Mouse (Mus musculus) limb, embryonic 13.5 days (tissue): ENCODE measurements around the gene Ubr7. TPM values are rescaled to one million over a fixed set of nuclear protein-coding genes. Genes with fewer than 3 reads are reported as not detected.

Source experiments
- ATAC-seq: fragments of 200-750 bp; cut with Nextera tagmentation; 2 replicates; pipeline ENCODE4 v1.8.0; 2017; ENCODE audit warnings: low read depth, moderate number of reproducible peaks, moderate TSS enrichment; ENCODE audit not compliant: low FRiP score
- H3K27ac ChIP-seq: fragments of 300-500 bp; sonication (generic); 2 replicates; pipeline ENCODE4 v1.5.1; 2015; ENCODE audit warnings: inconsistent platforms, mild to moderate bottlenecking, moderate library complexity
- H3K27me3 ChIP-seq: fragments of 300-500 bp; sonication (generic); 2 replicates; pipeline ENCODE4 v1.6.1; 2015; ENCODE audit warnings: mild to moderate bottlenecking, inconsistent platforms
- H3K36me3 ChIP-seq: fragments of 300-500 bp; sonication (generic); 2 replicates; pipeline ENCODE4 v1.6.1; 2015; ENCODE audit warnings: inconsistent platforms, mild to moderate bottlenecking, moderate library complexity
- H3K4me1 ChIP-seq: fragments of 300-500 bp; sonication (generic); 2 replicates; pipeline ENCODE4 v1.6.1; 2015; ENCODE audit warnings: inconsistent platforms
- H3K4me2 ChIP-seq: fragments of 300-500 bp; sonication (generic); replicated peaks from 2 replicates; pipeline ENCODE4 v1.6.1; 2015; ENCODE audit warnings: inconsistent platforms, mild to moderate bottlenecking, moderate library complexity
- H3K4me3 ChIP-seq: fragments of 300-500 bp; sonication (generic); 2 replicates; pipeline ENCODE4 v1.5.1; 2015; ENCODE audit warnings: moderate library complexity, mild to moderate bottlenecking, inconsistent platforms
- H3K9ac ChIP-seq: fragments of 300-500 bp; sonication (generic); 2 replicates; pipeline ENCODE4 v1.6.1; 2015; ENCODE audit warnings: mild to moderate bottlenecking, inconsistent platforms
- H3K9me3 ChIP-seq: fragments of 300-500 bp; sonication (generic); 2 replicates; pipeline ENCODE4 v1.6.1; 2016; ENCODE audit warnings: inconsistent platforms
- WGBS: fragments of 180-500 bp; shearing (Covaris S2); methylation state at CpG from one replicate; pipeline ENCODE4 v1.1.7; 2015; 5-methylcytosine and 5-hydroxymethylcytosine counted together
- polyA plus RNA-seq: library from polyadenylated mRNA; unstranded; fragments of >200 nt; fragmentation: Nextera tagmentation; extraction: Ambion mirVana; gene quantifications from 2 replicates; pipeline ENCODE4 v1.2.1, GENCODE M21; 2015

The Ubr7 gene
- polyA plus RNA-seq, 1 experiment from 2014 or later = 47.0 TPM

DNA sequence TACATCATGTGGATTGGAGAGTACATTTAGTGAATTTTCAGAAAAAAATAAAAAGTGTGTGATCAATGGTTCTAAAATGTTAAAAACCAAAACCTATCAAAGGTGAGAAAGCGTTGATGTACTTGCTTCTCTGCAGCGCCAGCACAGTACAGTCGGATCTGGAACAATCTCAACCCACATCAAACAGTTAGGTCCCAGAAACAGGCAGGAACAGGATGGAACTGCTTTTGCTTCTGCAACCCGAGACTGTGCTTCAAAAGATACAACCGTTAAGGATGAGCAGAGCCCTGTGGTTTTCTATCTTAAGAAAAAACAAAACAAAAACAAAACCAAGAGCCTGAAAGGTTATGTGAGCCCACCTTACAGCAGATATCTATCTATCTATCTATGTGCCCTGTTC is 25.1 kb downstream of the Ubr7 start:
- peaks cover 56% of the 10 kb centered on the region for H3K36me3 ChIP-seq
- H3K9ac ChIP-seq = no peak overlapping the region
- no peaks in the 10 kb centered on the region for H3K27me3 ChIP-seq
- ATAC-seq = no peak
- 88% methylated on average over 5 of the region's 5 CpGs for WGBS
- H3K9me3 ChIP-seq = no peaks in the 10 kb centered on the region
- no peaks in the 10 kb centered on the region for H3K4me1 ChIP-seq
- no peak overlapping the region for H3K4me3 ChIP-seq
- H3K4me2 ChIP-seq = no peak overlapping the region
- H3K27ac ChIP-seq = no peak overlapping the region

DNA sequence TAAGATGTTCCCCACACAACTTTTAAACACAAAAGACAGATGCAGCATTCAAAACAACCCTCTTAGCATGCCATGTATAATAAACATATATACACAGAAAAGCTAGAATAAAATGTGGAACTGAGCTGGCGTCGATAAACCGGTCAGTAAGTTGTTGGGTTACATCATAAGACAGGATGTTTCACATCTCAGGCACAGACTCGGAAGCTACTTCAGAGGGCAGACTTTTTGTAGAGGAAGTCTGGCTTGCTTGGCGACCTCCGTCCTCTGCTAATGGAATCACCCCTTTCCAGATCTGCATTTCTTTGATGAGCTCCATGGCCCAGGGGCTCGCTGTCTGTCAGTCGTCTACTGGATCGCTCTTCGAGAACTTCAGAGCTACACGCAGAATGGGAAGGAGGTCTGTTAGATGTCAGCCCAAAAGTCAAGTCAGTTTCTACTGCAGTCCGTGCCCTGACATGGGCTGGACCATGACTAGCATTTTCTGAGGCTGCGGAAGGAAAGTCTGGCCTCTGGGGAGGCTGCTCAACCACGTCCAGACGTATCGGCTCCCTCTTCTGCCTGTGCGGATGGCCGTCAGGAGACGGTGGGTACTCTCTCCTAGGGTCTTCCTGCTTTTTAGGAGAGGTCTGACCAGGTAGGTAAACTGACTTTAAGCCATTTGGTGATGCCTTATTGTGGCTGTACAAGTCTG is 27.3 kb downstream of the Ubr7 start:
- WGBS = 87% methylated on average over 19 of the region's 19 CpGs
- H3K36me3 ChIP-seq = peaks cover 72% of the 10 kb centered on the region

GRCm38 (mm10) chr12:102785593-102785985 is 27.8 kb downstream of the Ubr7 start:
- Histone ChIP-seq H3K9me3 (no peaks in the 10 kb centered on the region), H3K27ac (no peak overlapping the region), H3K9ac (no peak overlapping the region), H3K4me3 (no peak overlapping the region), H3K4me1 (no peaks in the 10 kb centered on the region), H3K27me3 (no peaks in the 10 kb centered on the region), H3K4me2 (no peak overlapping the region), H3K36me3 (peaks cover 77% of the 10 kb centered on the region)
- 93% methylated on average over 5 of the region's 5 CpGs for WGBS
- ATAC-seq = no peak

More for the DNA sequence above, 27.3 kb downstream of the Ubr7 start:
- no peak for ATAC-seq
- Histone ChIP-seq H3K9me3 (no peaks in the 10 kb centered on the region), H3K27me3 (no peaks in the 10 kb centered on the region), H3K4me3 (no peak overlapping the region), H3K27ac (no peak overlapping the region), H3K9ac (no peak overlapping the region), H3K4me2 (no peak overlapping the region), H3K4me1 (no peaks in the 10 kb centered on the region)

DNA sequence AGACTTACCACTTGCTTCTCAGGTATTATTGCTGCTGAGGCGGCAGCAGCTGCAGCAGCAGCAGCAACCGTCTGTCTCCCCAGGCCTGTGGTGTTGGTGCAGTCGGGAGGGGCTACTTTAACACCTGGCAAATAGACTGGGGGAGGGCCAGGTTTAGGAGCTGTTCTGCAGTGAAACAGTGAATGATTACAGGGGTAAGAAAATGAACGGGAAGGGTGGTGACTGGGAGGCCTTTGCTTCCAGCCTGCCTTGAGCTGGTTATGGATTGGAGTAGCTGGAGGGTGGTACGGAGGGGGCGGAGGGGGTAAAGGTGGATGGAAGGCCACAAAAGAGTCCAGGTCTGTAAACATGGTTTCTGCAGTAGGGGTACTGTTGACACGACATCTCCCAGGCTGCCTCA is 30.2 kb downstream of the Ubr7 start:
- H3K27ac ChIP-seq = no peak overlapping the region
- H3K4me3 ChIP-seq = no peak overlapping the region
- H3K4me2 ChIP-seq = no peak overlapping the region
- 82% methylated on average over 7 of the region's 7 CpGs for WGBS
- peaks cover 83% of the 10 kb centered on the region for H3K36me3 ChIP-seq
- no peaks in the 10 kb centered on the region for H3K9me3 ChIP-seq
- H3K4me1 ChIP-seq = no peaks in the 10 kb centered on the region
- no peak for ATAC-seq
- H3K9ac ChIP-seq = no peak overlapping the region
- H3K27me3 ChIP-seq = no peaks in the 10 kb centered on the region

DNA sequence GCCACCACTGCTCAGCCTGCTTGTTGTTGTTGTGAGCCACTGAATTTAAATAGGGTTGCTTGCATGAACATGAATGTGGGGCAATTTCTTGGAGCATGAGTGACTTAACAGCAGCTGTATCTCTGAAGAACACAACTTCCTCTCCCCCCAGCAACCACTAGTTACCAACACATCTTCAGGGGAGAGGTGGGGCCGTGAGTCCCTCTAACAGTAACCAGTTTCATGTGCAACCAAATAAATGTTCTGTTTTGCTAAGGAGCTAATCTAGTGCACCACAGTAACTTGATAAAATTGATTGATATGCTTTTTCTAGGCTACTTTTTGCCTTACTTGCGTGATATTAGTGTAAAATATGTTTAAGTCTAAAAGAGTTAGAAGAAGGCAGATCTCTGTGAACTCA is 41.8 kb downstream of the Ubr7 start:
- H3K4me1 ChIP-seq = no peaks in the 10 kb centered on the region
- no peak for ATAC-seq
- no peak overlapping the region for H3K4me3 ChIP-seq
- no peak overlapping the region for H3K9ac ChIP-seq
- no peak overlapping the region for H3K4me2 ChIP-seq
- no peak overlapping the region for H3K27ac ChIP-seq
- 91% methylated on average over 2 of the region's 2 CpGs for WGBS
- H3K27me3 ChIP-seq = no peaks in the 10 kb centered on the region
- H3K9me3 ChIP-seq = no peaks in the 10 kb centered on the region
- H3K36me3 ChIP-seq = peaks cover 39% of the 10 kb centered on the region

GRCm38 (mm10) chr12:102814858-102815257 is 57.1 kb downstream of the Ubr7 start:
- no peak for ATAC-seq
- H3K9ac ChIP-seq = no peak overlapping the region
- no peak overlapping the region for H3K4me2 ChIP-seq
- no peaks in the 10 kb centered on the region for H3K9me3 ChIP-seq
- H3K27ac ChIP-seq = no peak overlapping the region
- H3K36me3 ChIP-seq = peaks cover 36% of the 10 kb centered on the region
- H3K27me3 ChIP-seq = no peaks in the 10 kb centered on the region
- H3K4me1 ChIP-seq = no peaks in the 10 kb centered on the region
- no peak overlapping the region for H3K4me3 ChIP-seq
- WGBS = 94% methylated on average over 1 of the region's 1 CpGs

DNA sequence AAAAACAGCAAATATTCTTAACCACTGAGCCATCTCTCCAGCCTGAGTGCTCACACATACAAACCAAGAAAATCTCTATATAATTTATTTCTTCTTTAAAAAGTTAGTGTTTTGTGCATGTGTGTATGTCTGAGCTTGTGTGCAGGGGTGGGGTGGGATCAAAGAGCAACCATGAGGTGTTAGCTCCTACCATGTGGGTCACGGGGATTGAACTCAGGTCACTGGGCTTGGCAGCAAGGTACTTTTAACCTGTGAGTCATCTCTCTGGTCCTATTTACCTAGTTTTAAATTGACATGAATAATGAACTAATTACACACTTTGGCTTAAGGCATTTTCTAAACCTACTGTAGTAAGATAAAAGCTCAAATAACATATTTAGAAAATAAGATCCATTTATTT is 68.6 kb downstream of the Ubr7 start:
- Histone ChIP-seq H3K4me1 (no peaks in the 10 kb centered on the region), H3K36me3 (peaks cover 5% of the 10 kb centered on the region; the same call in 1 of the 2 replicates), H3K4me2 (no peak overlapping the region), H3K4me3 (no peak overlapping the region), H3K9me3 (no peaks in the 10 kb centered on the region), H3K9ac (no peak overlapping the region), H3K27me3 (no peaks in the 10 kb centered on the region), H3K27ac (no peak overlapping the region)
- 87% methylated on average over 1 of the region's 1 CpGs for WGBS
- no peak for ATAC-seq

DNA sequence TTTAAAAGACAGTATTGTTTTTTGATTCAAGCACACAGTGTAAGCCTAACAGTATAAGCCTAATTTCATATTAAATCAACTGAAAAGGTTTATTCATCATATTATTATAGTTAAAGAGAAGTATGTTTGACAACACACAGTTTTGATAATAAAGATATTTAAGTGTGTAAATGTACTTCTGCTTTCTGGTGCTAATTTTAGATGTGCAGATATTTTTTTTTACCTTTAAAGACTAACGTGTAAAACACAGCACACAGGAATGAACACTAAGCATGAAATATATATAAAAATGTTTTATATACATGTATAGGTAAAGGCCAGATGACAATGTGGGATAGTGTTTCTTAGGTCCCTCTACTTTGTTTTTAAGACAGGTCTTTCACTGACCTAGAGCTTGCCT is 69.4 kb downstream of the Ubr7 start:
- no peaks in the 10 kb centered on the region for H3K9me3 ChIP-seq
- no peak for ATAC-seq
- no peak overlapping the region for H3K4me2 ChIP-seq
- H3K9ac ChIP-seq = no peak overlapping the region
- H3K4me3 ChIP-seq = no peak overlapping the region
- H3K4me1 ChIP-seq = no peaks in the 10 kb centered on the region
- H3K27ac ChIP-seq = no peak overlapping the region
- H3K36me3 ChIP-seq = peaks cover 5% of the 10 kb centered on the region; the same call in 1 of the 2 replicates
- WGBS = 83% methylated on average over 1 of the region's 1 CpGs
- H3K27me3 ChIP-seq = no peaks in the 10 kb centered on the region

Other genes starting within 250 kb of the Ubr7 start
- 0.51 and 0.59 TPM in 2 replicates for gene Chga, start 203.0 kb upstream of the Ubr7 start, polyA plus RNA-seq
- 9.3 TPM in 2 replicates for gene Itpk1, start 53.0 kb upstream of the Ubr7 start, polyA plus RNA-seq
- 28.1 and 30.2 TPM in 2 replicates for gene Moap1, start 14.3 kb upstream of the Ubr7 start, polyA plus RNA-seq
- 10.2 and 10.4 TPM in 2 replicates for gene Tmem251, start 14.2 kb upstream of the Ubr7 start, polyA plus RNA-seq
- gene Gm28051, start 202 bp upstream of the Ubr7 start, polyA plus RNA-seq = not detected in 2 replicates
- gene Gon7, start 164 bp upstream of the Ubr7 start, polyA plus RNA-seq = 34.9 TPM in 2 replicates
- gene Gm20604, start 705 bp downstream of the Ubr7 start, polyA plus RNA-seq = 27.2 and 30.6 TPM in 2 replicates
- 20.9 and 21.9 TPM in 2 replicates for gene Btbd7, start 120.5 kb downstream of the Ubr7 start, polyA plus RNA-seq
- not detected in 2 replicates for gene Cox8c, start 141.3 kb downstream of the Ubr7 start, polyA plus RNA-seq
- 0.05 and 0.20 TPM in 2 replicates for gene Unc79, start 190.9 kb downstream of the Ubr7 start, polyA plus RNA-seq